Mouse (Mus musculus) CH12.LX (cell line): ENCODE data around the gene Pan3. TPM values are rescaled to one million over a fixed set of nuclear protein-coding genes. Genes with fewer than 3 reads are reported as not detected.

ENCODE experiments used
- DNase-seq: peaks from one replicate; pipeline ENCODE4 v3.0.0-alpha.2; 2013; ENCODE audit errors: extremely low read depth
- H3K27ac ChIP-seq: 2 replicates; pipeline ENCODE4 v1.5.1; 2012; ENCODE audit warnings: low read depth, mild to moderate bottlenecking, control low read depth, moderate library complexity; ENCODE audit not compliant: insufficient read depth
- H3K27me3 ChIP-seq: replicated peaks from 2 replicates; pipeline ENCODE3; 2012; ENCODE audit warnings: inconsistent platforms
- H3K36me3 ChIP-seq, 2 experiments: replicated peaks in 1 of 2; 2 replicates each; pipeline versions ENCODE3 to v1.6.1; 2012; ENCODE audit warnings: inconsistent platforms in 1 of 2, low read length in 1 of 2, mild to moderate bottlenecking in 1 of 2, mixed read lengths in 1 of 2, moderate library complexity in 1 of 2; ENCODE audit not compliant: control insufficient read depth in 1 of 2, insufficient read depth in 1 of 2
- H3K4me1 ChIP-seq, 2 experiments: 2 replicates each; pipeline ENCODE4 v1.6.1; 2012; ENCODE audit warnings: inconsistent platforms in 1 of 2, moderate library complexity in 1 of 2; ENCODE audit not compliant: insufficient read depth in 2 of 2, control insufficient read depth in 1 of 2
- H3K4me2 ChIP-seq: 2 replicates; pipeline ENCODE4 v1.6.1; 2012; ENCODE audit warnings: low read depth, mild to moderate bottlenecking, control low read depth; ENCODE audit not compliant: poor library complexity, insufficient read depth, severe bottlenecking
- H3K4me3 ChIP-seq, 3 experiments: fragments of 150-350 bp in 1 of 3; sonication (generic) in 1 of 3; replicated peaks in 1 of 3; 2 replicates each; pipeline versions ENCODE3 to v1.5.1; 2011 to 2012; ENCODE audit warnings: low read depth in 2 of 3, low read length in 2 of 3, mild to moderate bottlenecking in 2 of 3, moderate library complexity in 2 of 3, control low read depth in 1 of 3, improper control_type of control experiment in 1 of 3, inconsistent platforms in 1 of 3, mixed read lengths in 1 of 3; ENCODE audit not compliant: poor library complexity in 1 of 3
- H3K79me2 ChIP-seq: replicated peaks from 2 replicates; pipeline ENCODE4 v1.6.1; 2012; ENCODE audit warnings: mild to moderate bottlenecking, moderate library complexity; ENCODE audit not compliant: control insufficient read depth, poor library complexity, insufficient read depth, severe bottlenecking; ENCODE audit errors: extremely low read depth
- H3K9ac ChIP-seq: 2 replicates; pipeline ENCODE4 v1.6.1; 2012; ENCODE audit warnings: low read depth, mild to moderate bottlenecking, control low read depth, moderate library complexity; ENCODE audit not compliant: insufficient read depth
- H3K9me3 ChIP-seq: replicated peaks from 2 replicates; pipeline ENCODE3; 2012; ENCODE audit warnings: low read length, inconsistent platforms, mixed read lengths
- CHD1 ChIP-seq: IDR thresholded peaks from 2 replicates; pipeline ENCODE4 v1.6.1; 2012; ENCODE audit warnings: low read depth, low read length, improper control_type of control experiment, inconsistent platforms
- CHD2 ChIP-seq: IDR thresholded peaks from 2 replicates; pipeline ENCODE4 v1.6.1; 2011; ENCODE audit warnings: low read length, improper control_type of control experiment
- E2F4 ChIP-seq: IDR thresholded peaks from 2 replicates; pipeline ENCODE4 v1.6.1; 2011; ENCODE audit warnings: low read depth, low read length, improper control_type of control experiment; ENCODE audit not compliant: insufficient replicate concordance
- ETS1 ChIP-seq: conservative IDR thresholded peaks from 2 replicates; pipeline ENCODE4 v1.6.1; 2012; ENCODE audit warnings: low read depth, mild to moderate bottlenecking, inconsistent platforms, low read length, improper control_type of control experiment, moderate library complexity
- GABPA ChIP-seq: IDR thresholded peaks from 2 replicates; pipeline ENCODE4 v1.6.1; 2012; ENCODE audit warnings: low read depth, low read length, improper control_type of control experiment, inconsistent platforms; ENCODE audit not compliant: insufficient replicate concordance
- HCFC1 ChIP-seq: IDR thresholded peaks from 2 replicates; pipeline ENCODE4 v1.6.1; 2012; ENCODE audit warnings: low read depth, mild to moderate bottlenecking, inconsistent platforms, low read length, improper control_type of control experiment
- IRF4 ChIP-seq: IDR thresholded peaks from 2 replicates; pipeline ENCODE4 v1.6.1; 2014; ENCODE audit warnings: low read depth, mild to moderate bottlenecking, inconsistent platforms, low read length, improper control_type of control experiment
- KAT2A ChIP-seq: IDR thresholded peaks from 2 replicates; pipeline ENCODE4 v1.6.1; 2012; ENCODE audit warnings: low read length, improper control_type of control experiment, inconsistent platforms; ENCODE audit not compliant: insufficient replicate concordance
- MEF2A ChIP-seq: IDR thresholded peaks from 2 replicates; pipeline ENCODE4 v1.6.1; 2014; ENCODE audit warnings: low read depth, mild to moderate bottlenecking, inconsistent platforms, low read length, improper control_type of control experiment, borderline replicate concordance
- MYC ChIP-seq: IDR thresholded peaks from 2 replicates; pipeline ENCODE4 v1.6.1; 2011; ENCODE audit warnings: low read depth, mild to moderate bottlenecking, improper control_type of control experiment, low read length
- NELFE ChIP-seq: IDR thresholded peaks from 2 replicates; pipeline ENCODE4 v1.6.1; 2011; ENCODE audit warnings: low read depth, low read length, improper control_type of control experiment
- PAX5 ChIP-seq: IDR thresholded peaks from 2 replicates; pipeline ENCODE4 v1.6.1; 2012; ENCODE audit warnings: low read length, inconsistent platforms, mixed read lengths
- POLR2A ChIP-seq: IDR thresholded peaks from 2 replicates; pipeline ENCODE4 v1.6.1; 2011; ENCODE audit warnings: low read depth, mild to moderate bottlenecking, improper control_type of control experiment, low read length
- RAD21 ChIP-seq: IDR thresholded peaks from 2 replicates; pipeline ENCODE4 v1.6.1; 2011; ENCODE audit warnings: low read depth, mild to moderate bottlenecking, low read length, improper control_type of control experiment, moderate library complexity
- UBTF ChIP-seq: IDR thresholded peaks from 2 replicates; pipeline ENCODE4 v1.6.1; 2012; ENCODE audit warnings: low read depth, mild to moderate bottlenecking, inconsistent platforms, low read length, improper control_type of control experiment, moderate library complexity
- USF1 ChIP-seq: IDR thresholded peaks from 2 replicates; pipeline ENCODE4 v1.6.1; 2014; ENCODE audit warnings: low read depth, mild to moderate bottlenecking, inconsistent platforms, low read length, improper control_type of control experiment
- USF2 ChIP-seq: conservative IDR thresholded peaks from 2 replicates; pipeline ENCODE4 v1.6.1; 2011; ENCODE audit warnings: low read depth, low read length, improper control_type of control experiment
- dilution Hi-C: fragments of 300-500 bp; cut with MboI; formaldehyde crosslinking; loops from 2 replicates; pipeline ENCODE4 v1.14.3; 2020; ENCODE audit warnings: low sequenced_read_pairs; ENCODE audit not compliant: extremely low pct_unique_long_range_greater_than_20kb, extremely low pct_ligation_motif_present
- in situ Hi-C: fragments of 300-500 bp; cut with MboI; formaldehyde crosslinking; loops from 3 replicates; pipeline ENCODE4 v1.14.3; 2019; ENCODE audit warnings: low sequenced_read_pairs, low pct_ligation_motif_present, low pct_unique_long_range_greater_than_20kb, mixed read lengths
- polyA plus RNA-seq: library from polyadenylated mRNA; unstranded; fragments of >175 nt; gene quantifications from 2 replicates; pipeline ENCODE4 v1.2.1, GENCODE M21; 2012; ENCODE audit warnings: low read depth; ENCODE audit not compliant: insufficient read length
- total RNA-seq, 2 experiments: library from RNA; depleted of rRNA; stranded (reverse); fragments of 300-350 nt in 1 of 2; fragments of >200 nt in 1 of 2; gene quantifications; 2 replicates each; pipeline ENCODE4 v1.2.3; 2012 to 2014

The Pan3 gene
- total and polyA plus RNA-seq, 3 experiments, result 37.6 to 43.5 (median 40.2) TPM

DNA sequence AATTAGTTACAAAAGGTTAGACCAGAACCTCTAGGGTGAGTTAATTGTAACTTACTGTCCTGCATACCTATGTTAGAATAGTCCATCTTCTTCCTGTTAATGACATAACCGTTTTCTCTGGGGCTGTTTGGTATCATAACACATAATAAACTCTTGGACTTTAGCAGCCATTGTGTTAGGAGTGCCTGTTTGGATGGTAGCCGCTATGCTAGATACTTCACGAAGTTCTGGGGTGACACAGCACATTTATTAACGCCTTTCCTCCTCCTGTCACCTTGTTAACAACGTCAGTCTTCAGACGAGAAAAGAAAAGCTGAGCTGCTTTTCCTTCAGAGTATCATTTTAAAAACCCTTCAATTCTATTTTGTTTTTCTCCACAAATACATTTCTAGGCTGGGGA is 59.3 kb downstream of the Pan3 start:
- no peaks in the 10 kb centered on the region for H3K9me3 ChIP-seq
- TF ChIP-seq CHD1 (no peak), NELFE (no peak), HCFC1 (no peak), RAD21 (no peak)
- TF ChIP-seq, all 38 proteins: peak for 0
- no peak for DNase-seq
- H3K4me1 ChIP-seq, result peaks cover 6 to 29% of the 10 kb centered on the region in 2 experiments
- peaks cover 15 to 70% of the 10 kb centered on the region in 2 experiments for H3K36me3 ChIP-seq
- dilution Hi-C loops, result no loop called here
- no peak overlapping the region for H3K4me3 ChIP-seq
- H3K27me3 ChIP-seq, result no peaks in the 10 kb centered on the region
- H3K79me2 ChIP-seq, result peaks cover 4% of the 10 kb centered on the region; the same call in 1 of the 2 replicates
- in situ Hi-C loops, result no loop called here
- H3K4me2 ChIP-seq, result no peak overlapping the region
- H3K9ac ChIP-seq, result no peak overlapping the region
- no peak overlapping the region for H3K27ac ChIP-seq

DNA sequence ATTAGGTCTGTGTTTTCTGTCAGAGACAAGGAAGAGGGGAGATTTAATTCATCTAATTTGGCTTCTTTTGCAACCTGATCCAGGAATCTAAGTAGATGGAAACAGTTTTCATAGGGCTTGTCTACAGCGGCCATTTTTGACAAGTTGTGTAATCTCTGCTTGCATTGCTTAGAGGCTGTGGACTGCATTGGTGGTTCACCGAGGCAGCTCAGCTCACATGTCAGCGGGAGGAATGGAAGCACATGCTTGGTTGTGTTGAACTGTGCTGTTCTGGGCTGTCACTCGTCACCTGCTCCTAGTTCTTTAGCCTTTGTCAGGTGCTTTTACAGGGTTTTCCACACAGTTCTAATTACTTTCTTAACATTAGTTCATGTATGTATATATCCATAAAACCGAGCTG is 60.9 kb downstream of the Pan3 start:
- peaks cover 4% of the 10 kb centered on the region; the same call in 1 of the 2 replicates for H3K79me2 ChIP-seq
- no peak overlapping the region for H3K4me2 ChIP-seq
- DNase-seq, result no peak
- no peaks in the 10 kb centered on the region for H3K9me3 ChIP-seq
- H3K36me3 ChIP-seq, result peaks cover 22 to 71% of the 10 kb centered on the region in 2 experiments
- no peak overlapping the region for H3K27ac ChIP-seq
- H3K27me3 ChIP-seq, result no peaks in the 10 kb centered on the region
- TF ChIP-seq MYC (no peak), GABPA (no peak), ETS1 (no peak), USF1 (no peak), PAX5 (no peak), IRF4 (no peak), MEF2A (no peak), CHD2 (no peak), UBTF (no peak), USF2 (no peak)
- peaks cover 6 to 36% of the 10 kb centered on the region in 2 experiments for H3K4me1 ChIP-seq
- in situ Hi-C loops, result no loop called here
- no peak overlapping the region for H3K9ac ChIP-seq
- no peak overlapping the region for H3K4me3 ChIP-seq
- dilution Hi-C loops, result no loop called here

DNA sequence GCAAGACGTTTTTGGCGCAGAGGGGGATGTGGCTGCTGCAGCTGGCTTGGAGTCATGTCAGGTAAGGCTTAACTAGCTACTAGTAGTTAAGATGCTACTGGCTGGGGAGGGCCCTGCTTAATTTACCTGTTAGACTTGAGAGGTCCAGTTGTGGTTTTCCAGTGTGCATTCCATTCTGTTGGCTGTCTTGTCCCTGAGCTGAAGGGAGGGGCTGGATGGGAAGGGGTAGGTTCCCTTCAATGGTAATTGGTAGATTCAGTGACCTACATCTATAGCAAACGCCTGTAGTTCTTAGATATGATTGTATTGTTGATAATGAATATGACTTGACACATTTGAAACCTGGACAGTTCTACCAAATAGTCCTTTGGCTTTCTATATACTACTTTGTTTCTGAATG is 62.5 kb downstream of the Pan3 start:
- Histone ChIP-seq H3K9me3 (no peaks in the 10 kb centered on the region), H3K79me2 (peaks cover 2% of the 10 kb centered on the region; the same call in 1 of the 2 replicates), H3K4me1 (peaks cover 6 to 49% of the 10 kb centered on the region in 2 experiments), H3K4me2 (no peak overlapping the region), H3K27me3 (no peaks in the 10 kb centered on the region), H3K4me3 (no peak overlapping the region), H3K36me3 (peaks cover 22 to 71% of the 10 kb centered on the region in 2 experiments), H3K9ac (no peak overlapping the region), H3K27ac (no peak overlapping the region)
- dilution Hi-C loops (no loop called here), in situ Hi-C loops (no loop called here)
- DNase-seq, result no peak
- TF ChIP-seq MEF2A (no peak), E2F4 (no peak), CHD2 (no peak), KAT2A (no peak), IRF4 (no peak), POLR2A (no peak), MYC (no peak), ETS1 (no peak)
